Mouse (Mus musculus) erythroblast, embryonic 14.5 days (primary cell): ENCODE data around the gene Gpld1.

Experiments
- GATA1 ChIP-seq: IDR thresholded peaks from 2 replicates; pipeline ENCODE4 v1.6.1; 2012; ENCODE audit warnings: low read length, inconsistent platforms, mixed read lengths
- TAL1 ChIP-seq: IDR thresholded peaks from 3 replicates; pipeline ENCODE4 v1.6.1; 2012; ENCODE audit warnings: low read length, inconsistent platforms, mixed read lengths

DNA sequence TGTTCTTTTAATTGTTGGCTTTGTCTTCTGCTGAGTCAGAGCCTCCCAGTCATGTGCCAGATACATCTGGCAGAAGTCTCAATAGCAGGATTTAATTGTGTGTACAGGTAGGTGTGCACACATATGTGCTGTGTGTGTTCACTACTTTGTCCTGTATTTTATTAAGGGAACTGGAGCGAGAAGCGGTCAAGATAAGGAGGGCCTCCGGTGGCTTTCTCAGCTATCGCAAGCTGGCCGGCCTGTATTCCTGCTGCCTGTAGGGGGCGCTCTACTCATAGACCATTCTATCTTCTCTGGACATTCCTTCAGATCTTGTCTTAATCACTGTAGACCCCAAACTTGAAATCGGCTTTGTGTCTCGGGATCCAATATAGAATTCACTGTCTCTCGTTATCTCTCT lies 4.3 kb upstream of the Gpld1 start:
- no peak for TF ChIP-seq GATA1
- TF ChIP-seq TAL1, result no peak
